Mouse (Mus musculus): ENCODE measurements around the gene Gucy2e.

Gene Gucy2e

GRCm38 (mm10) chr11:69236926-69237260 lies at the start of gene Gucy2e:
Gucy2e (minus strand) TSS chr11:69237036.
- DNase-seq (ENCODE audit: low spot score) = peak; percentile 31

GRCm38 (mm10) chr11:69277267-69277666 lies 40.4 kb upstream of the Gucy2e start:
- DNase-seq (ENCODE audit: low spot score) = no peak

GRCm38 (mm10) chr11:69276081-69276480 lies 39.2 kb upstream of the Gucy2e start:
- no peak for DNase-seq (ENCODE audit: low spot score)

GRCm38 (mm10) chr11:69275650-69276049 lies 38.8 kb upstream of the Gucy2e start:
- DNase-seq (ENCODE audit: low spot score) = no peak

GRCm38 (mm10) chr11:69272122-69272740 lies 35.4 kb upstream of the Gucy2e start:
- peak; percentile 92 for DNase-seq (ENCODE audit: low spot score)

GRCm38 (mm10) chr11:69269575-69269974 lies 32.7 kb upstream of the Gucy2e start:
- peak; percentile 90 for DNase-seq (ENCODE audit: low spot score)

- no peak for DNase-seq (ENCODE audit: low spot score)
Measured at GRCm38 (mm10) chr11:69268100-69268499, 31.3 kb upstream of the Gucy2e start.

- peak; percentile 72 for DNase-seq (ENCODE audit: low spot score)
Measured at GRCm38 (mm10) chr11:69267341-69267740, 30.5 kb upstream of the Gucy2e start.

- DNase-seq (ENCODE audit: low spot score) = peak; percentile 26
Measured at GRCm38 (mm10) chr11:69266253-69266652, 29.4 kb upstream of the Gucy2e start.

- DNase-seq (ENCODE audit: low spot score) = no peak
Measured at GRCm38 (mm10) chr11:69265410-69265809, 28.6 kb upstream of the Gucy2e start.

GRCm38 (mm10) chr11:69264276-69264675 lies 27.4 kb upstream of the Gucy2e start:
- DNase-seq (ENCODE audit: low spot score) = no peak

GRCm38 (mm10) chr11:69260111-69260510 lies 23.3 kb upstream of the Gucy2e start:
- DNase-seq (ENCODE audit: low spot score) = no peak

- peak; percentile 70 for DNase-seq (ENCODE audit: low spot score)
Measured at GRCm38 (mm10) chr11:69258287-69258686, 21.5 kb upstream of the Gucy2e start.

- peak; percentile 78 for DNase-seq (ENCODE audit: low spot score)
Measured at GRCm38 (mm10) chr11:69257807-69258206, 21.0 kb upstream of the Gucy2e start.

GRCm38 (mm10) chr11:69257072-69257471 lies 20.2 kb upstream of the Gucy2e start:
- DNase-seq (ENCODE audit: low spot score) = no peak

GRCm38 (mm10) chr11:69254808-69255207 lies 18.0 kb upstream of the Gucy2e start:
- DNase-seq (ENCODE audit: low spot score) = no peak

- DNase-seq (ENCODE audit: low spot score) = no peak
Measured at GRCm38 (mm10) chr11:69253131-69253530, 16.3 kb upstream of the Gucy2e start.

- no peak for DNase-seq (ENCODE audit: low spot score)
Measured at GRCm38 (mm10) chr11:69251953-69252352, 15.1 kb upstream of the Gucy2e start.

- DNase-seq (ENCODE audit: low spot score) = peak; percentile 45
Measured at GRCm38 (mm10) chr11:69251135-69251842, 14.5 kb upstream of the Gucy2e start.

- no peak for DNase-seq (ENCODE audit: low spot score)
Measured at GRCm38 (mm10) chr11:69250106-69250505, 13.3 kb upstream of the Gucy2e start.

GRCm38 (mm10) chr11:69249131-69249530 lies 12.3 kb upstream of the Gucy2e start:
- DNase-seq (ENCODE audit: low spot score) = no peak

- DNase-seq (ENCODE audit: low spot score) = no peak
Measured at GRCm38 (mm10) chr11:69245643-69246042, 8.8 kb upstream of the Gucy2e start.

GRCm38 (mm10) chr11:69244911-69245310 lies 8.1 kb upstream of the Gucy2e start:
- peak; percentile 81 for DNase-seq (ENCODE audit: low spot score)
